Mouse (Mus musculus): ENCODE results near the gene Mgam.
"Not testable (repeated sequence)": the region's sequence is repeated elsewhere in the genome, so short reads cannot be mapped to it uniquely, and the experiment has no call there.

Mgam gene

GRCm38 (mm10) chr6:40739545-40739944 lies 110.9 kb downstream of the Mgam start:
- DNase-seq: no peak

DNA sequence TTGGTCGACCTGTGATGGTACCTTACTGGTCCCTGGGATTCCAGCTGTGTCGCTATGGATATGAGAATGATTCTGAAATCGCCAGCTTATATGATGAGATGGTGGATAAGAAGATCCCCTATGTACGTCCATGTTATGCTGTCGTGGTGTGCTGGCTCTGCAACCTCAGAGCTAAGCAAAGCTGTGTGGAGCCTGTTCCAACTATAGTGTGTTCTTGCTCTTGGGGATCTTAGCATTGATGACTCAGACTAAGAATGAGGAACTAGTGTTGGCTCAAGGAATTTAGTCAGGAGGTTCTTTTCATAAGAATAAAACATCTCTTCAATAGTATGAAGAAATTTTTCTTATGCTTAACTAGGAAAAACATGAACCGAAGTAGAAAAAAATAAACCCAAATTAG lies 120.4 kb downstream of the Mgam start:
- DNase-seq: not testable (repeated sequence)

- no peak for DNase-seq
Observed at GRCm38 (mm10) chr6:40755948-40756347, 127.3 kb downstream of the Mgam start.

GRCm38 (mm10) chr6:40757346-40757745 lies 128.7 kb downstream of the Mgam start:
- DNase-seq: not testable (repeated sequence)

- DNase-seq: no peak
Observed at GRCm38 (mm10) chr6:40774656-40775055, 146.0 kb downstream of the Mgam start.

DNA sequence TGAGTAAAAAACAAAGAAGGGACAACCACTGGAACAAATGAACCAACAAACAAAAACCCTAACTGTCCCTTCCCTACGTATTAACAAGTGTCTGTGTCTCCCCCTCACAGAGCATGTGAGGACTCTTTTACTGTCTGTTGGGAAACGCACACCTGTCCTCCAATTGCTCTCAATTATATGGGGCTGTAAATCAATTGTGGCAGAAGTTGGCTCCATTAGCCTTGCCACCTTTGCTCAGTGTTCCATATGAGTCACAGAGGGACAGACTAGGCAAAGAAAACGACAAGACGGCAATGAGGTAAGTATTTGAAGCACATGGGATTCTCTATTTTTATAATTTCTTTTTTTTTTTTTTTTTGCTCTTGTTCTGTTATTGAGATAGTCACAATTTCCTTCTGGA lies 149.8 kb downstream of the Mgam start:
- no peak for DNase-seq

DNA sequence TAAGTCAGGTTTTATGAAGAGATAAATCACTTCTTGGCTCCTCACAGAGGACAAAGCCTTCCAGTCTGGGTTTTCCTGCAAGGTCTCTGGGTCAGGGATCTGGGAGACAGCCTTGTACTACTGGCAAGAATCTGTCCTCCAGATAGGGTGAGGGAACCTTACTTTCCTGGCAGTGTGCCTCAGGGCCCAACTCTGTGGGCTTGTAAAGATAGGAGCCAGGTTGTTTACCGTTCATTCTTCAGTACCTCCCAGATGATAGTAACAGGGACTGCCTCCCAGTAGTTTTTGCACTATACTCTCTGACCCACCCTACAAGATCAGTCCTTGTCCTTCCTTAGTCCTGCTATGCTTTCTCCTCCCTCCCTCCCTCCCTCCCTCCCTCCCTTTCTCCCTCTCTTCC lies 155.0 kb downstream of the Mgam start:
- DNase-seq: no peak

- DNase-seq: no peak
Observed at GRCm38 (mm10) chr6:40784378-40784777, 155.7 kb downstream of the Mgam start.

GRCm38 (mm10) chr6:40795077-40795812 lies 166.6 kb downstream of the Mgam start:
- DNase-seq: no peak

DNA sequence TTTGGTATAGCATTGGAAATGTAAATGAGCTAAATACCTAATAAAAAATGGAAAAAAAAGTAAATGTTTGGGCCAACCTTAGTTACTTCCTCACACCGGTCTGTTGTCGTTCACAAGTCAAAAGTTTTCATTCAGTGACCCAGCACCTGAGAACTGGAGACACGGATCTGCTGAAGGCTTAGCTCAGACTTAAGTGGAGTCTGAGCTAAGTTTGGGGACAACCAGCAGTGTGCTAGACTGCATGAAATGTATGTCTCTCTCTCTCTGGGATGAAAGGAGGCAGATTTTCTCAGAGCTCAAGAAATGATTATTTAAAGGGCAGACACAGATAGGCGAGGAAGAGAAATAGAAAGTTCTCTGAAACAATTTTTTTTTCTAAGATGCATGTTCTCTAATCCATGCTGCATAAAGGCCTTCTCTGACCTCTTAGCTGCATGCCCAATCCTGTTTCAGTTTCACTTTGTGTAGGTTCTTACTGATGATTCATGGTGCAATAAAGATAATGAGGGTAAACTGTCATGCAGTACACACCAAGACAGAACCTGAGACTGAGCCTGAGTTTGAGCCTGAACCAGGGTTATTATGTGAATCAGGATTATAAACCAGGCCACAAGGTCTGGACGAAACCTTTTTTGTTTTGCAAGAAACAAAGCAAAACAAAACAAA lies 189.7 kb downstream of the Mgam start:
- DNase-seq: no peak

All from right cerebral cortex, adult 18-20 months (tissue).